Mouse (Mus musculus) mature B cell (primary cell): ENCODE results near the gene Rnf220.

Source experiments
- in situ Hi-C: fragments of 300-500 bp; cut with MboI; formaldehyde crosslinking; loops from 2 replicates; pipeline ENCODE4 v1.14.3; 2019

Gene Rnf220

GRCm38 (mm10) chr4:117438919-117439318 lies 57.9 kb downstream of the Rnf220 start:
- in situ Hi-C loops = no loop called here

- in situ Hi-C loops = no loop called here
These were observed 58.8 kb downstream of the Rnf220 start for GRCm38 (mm10) chr4:117438064-117438463.

- in situ Hi-C loops = no loop called here
These were observed 59.7 kb downstream of the Rnf220 start for GRCm38 (mm10) chr4:117436995-117437660.

- in situ Hi-C loops = no loop called here
These were observed 62.5 kb downstream of the Rnf220 start for GRCm38 (mm10) chr4:117434336-117434735.

GRCm38 (mm10) chr4:117429604-117430003 lies 67.2 kb downstream of the Rnf220 start:
- in situ Hi-C loops = no loop called here

- in situ Hi-C loops = no loop called here
These were observed 69.3 kb downstream of the Rnf220 start for GRCm38 (mm10) chr4:117427540-117427939.

GRCm38 (mm10) chr4:117421077-117421476 lies 75.8 kb downstream of the Rnf220 start:
- in situ Hi-C loops = no loop called here

GRCm38 (mm10) chr4:117416827-117417226 lies 80.0 kb downstream of the Rnf220 start:
- in situ Hi-C loops = no loop called here

- in situ Hi-C loops = no loop called here
These were observed 86.8 kb downstream of the Rnf220 start for GRCm38 (mm10) chr4:117410049-117410410.

- in situ Hi-C loops = no loop called here
These were observed 87.5 kb downstream of the Rnf220 start for GRCm38 (mm10) chr4:117409144-117410048.

- in situ Hi-C loops = no loop called here
These were observed 88.9 kb downstream of the Rnf220 start for GRCm38 (mm10) chr4:117407945-117408344.

- in situ Hi-C loops = no loop called here
These were observed 90.9 kb downstream of the Rnf220 start for GRCm38 (mm10) chr4:117405999-117406398.

- in situ Hi-C loops = no loop called here
These were observed 91.6 kb downstream of the Rnf220 start for GRCm38 (mm10) chr4:117405211-117405610.

GRCm38 (mm10) chr4:117403411-117403810 lies 93.4 kb downstream of the Rnf220 start:
- in situ Hi-C loops = no loop called here

- in situ Hi-C loops = no loop called here
These were observed 99.7 kb downstream of the Rnf220 start for GRCm38 (mm10) chr4:117397128-117397527.

- in situ Hi-C loops = no loop called here
These were observed 103.8 kb downstream of the Rnf220 start for GRCm38 (mm10) chr4:117393027-117393426.

GRCm38 (mm10) chr4:117392391-117392790 lies 104.5 kb downstream of the Rnf220 start:
- in situ Hi-C loops = no loop called here

GRCm38 (mm10) chr4:117391966-117392365 lies 104.9 kb downstream of the Rnf220 start:
- in situ Hi-C loops = no loop called here

GRCm38 (mm10) chr4:117390850-117391795 lies 105.7 kb downstream of the Rnf220 start:
- in situ Hi-C loops = no loop called here

- in situ Hi-C loops = no loop called here
These were observed 107.4 kb downstream of the Rnf220 start for GRCm38 (mm10) chr4:117389264-117390054.

GRCm38 (mm10) chr4:117385247-117385646 lies 111.6 kb downstream of the Rnf220 start:
- in situ Hi-C loops = no loop called here
